Mouse (Mus musculus) retina, postnatal 1 day (tissue): ENCODE measurements around the gene Eef2.
"Not testable (repeated sequence)": the region's sequence is repeated elsewhere in the genome, so short reads cannot be mapped to it uniquely, and the experiment has no call there.

Experiments used
- DNase-seq: peaks from one replicate; pipeline ENCODE4 v3.0.0-alpha.2; 2012

The Eef2 gene

GRCm38 (mm10) chr10:81180946-81181345 is 4.5 kb downstream of the Eef2 start:
- no peak for DNase-seq

- DNase-seq: not testable (repeated sequence)
Observed at GRCm38 (mm10) chr10:81181860-81182259, 5.4 kb downstream of the Eef2 start.

- peak; percentile 100 for DNase-seq
Observed at GRCm38 (mm10) chr10:81182336-81183333, 6.2 kb downstream of the Eef2 start, which contains the start of gene Dapk3. TSS of gene Dapk3 (plus strand) at chr10:81183005.

GRCm38 (mm10) chr10:81183805-81184204 is 7.4 kb downstream of the Eef2 start, which contains the start of gene 4930442H23Rik:
TSS of gene 4930442H23Rik (minus strand) at chr10:81183849.
- DNase-seq: no peak

GRCm38 (mm10) chr10:81184765-81185164 is 8.3 kb downstream of the Eef2 start:
- DNase-seq: no peak

GRCm38 (mm10) chr10:81187161-81187560 is 10.7 kb downstream of the Eef2 start:
- no peak for DNase-seq

GRCm38 (mm10) chr10:81189821-81190220 is 13.4 kb downstream of the Eef2 start:
- DNase-seq: no peak

GRCm38 (mm10) chr10:81190236-81190911 is 13.9 kb downstream of the Eef2 start:
- DNase-seq: peak; percentile 40

GRCm38 (mm10) chr10:81190912-81191321 is 14.5 kb downstream of the Eef2 start:
- no peak for DNase-seq

- DNase-seq: no peak
Observed at GRCm38 (mm10) chr10:81191342-81191982, 15.0 kb downstream of the Eef2 start.

- DNase-seq: peak; percentile 90
Observed at GRCm38 (mm10) chr10:81192270-81192967, 16.0 kb downstream of the Eef2 start.

GRCm38 (mm10) chr10:81192968-81193501 is 16.6 kb downstream of the Eef2 start:
- peak; percentile 68 for DNase-seq

- DNase-seq: no peak
Observed at GRCm38 (mm10) chr10:81193991-81194774, 17.8 kb downstream of the Eef2 start.

GRCm38 (mm10) chr10:81195300-81195699 is 18.9 kb downstream of the Eef2 start:
- no peak for DNase-seq

- no peak for DNase-seq
Observed at GRCm38 (mm10) chr10:81196470-81197065, 20.1 kb downstream of the Eef2 start.

GRCm38 (mm10) chr10:81197305-81197704 is 20.9 kb downstream of the Eef2 start:
- no peak for DNase-seq

GRCm38 (mm10) chr10:81198230-81198629 is 21.8 kb downstream of the Eef2 start:
- peak; percentile 81 for DNase-seq

GRCm38 (mm10) chr10:81198990-81199389 is 22.6 kb downstream of the Eef2 start:
- DNase-seq: no peak

GRCm38 (mm10) chr10:81200141-81200540 is 23.7 kb downstream of the Eef2 start:
- no peak for DNase-seq

GRCm38 (mm10) chr10:81200605-81201287 is 24.3 kb downstream of the Eef2 start:
- DNase-seq: no peak
